25 mouse cellular contexts compared by ENCODE assay signal in the genomic region with DNA sequence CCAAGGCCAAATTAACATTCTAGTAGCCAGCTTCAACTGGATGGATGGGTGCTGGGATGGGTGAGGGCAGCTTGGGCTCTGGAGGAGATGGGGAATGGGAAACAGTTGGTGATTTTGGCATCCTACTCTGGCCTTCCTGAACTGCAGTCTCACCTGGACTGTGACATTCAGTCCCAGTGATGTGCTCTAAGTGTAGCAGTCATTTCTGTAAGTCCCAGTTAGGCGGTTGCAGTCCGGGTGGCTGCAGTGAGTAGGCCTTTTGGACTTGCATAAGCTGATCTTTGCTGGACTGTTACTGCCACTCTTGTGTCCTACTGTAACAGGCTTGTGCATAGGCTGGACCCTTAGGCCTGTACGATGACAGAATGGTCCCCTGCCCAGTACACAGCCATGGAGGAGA. TPM values are rescaled to one million over a fixed set of nuclear protein-coding genes. Genes with fewer than 3 reads are reported as not detected.
A peak's percentile ranks its signal among the peaks of the same experiment; 100 is the strongest.
DNase-seq lines count a peak whose midpoint lies in the region; ATAC-seq and TF ChIP-seq lines count a peak whose summit lies in the region.
"Had no signal": no experiment of that assay in that cellular context is flagged by ENCODE, and none has a peak within 500 bp of the region (broad histone marks: within the 10 kb centered on the region; RNA-seq: fewer than 3 reads in every experiment).

No protein-coding gene starts in this region.

- no peak for TF ChIP-seq CTCF in kidney, adult 2 months (conservative IDR thresholded peaks at IDR 0.05; ENCODE audit: insufficient read depth, insufficient read length, low read depth, low read length)

- WGBS in forebrain, embryonic 11.5 days, result 95% methylated on average over 3 of the region's 3 CpGs
- WGBS in forebrain, embryonic 10.5 days, result 96% methylated on average over 3 of the region's 3 CpGs
- 81% methylated on average over 3 of the region's 3 CpGs for WGBS in kidney, adult 2 months

- H3K9ac ChIP-seq in forebrain, embryonic 11.5 days (ENCODE audit: low read length), result no peak overlapping the region
- H3K9ac ChIP-seq: embryonic facial prominence, embryonic 12.5 days; forebrain, embryonic 13.5 days; forebrain, embryonic 15.5 days; forebrain, postnatal 0 days had no signal

- no peaks in the 10 kb centered on the region for H3K9me3 ChIP-seq in forebrain, embryonic 11.5 days (ENCODE audit: control insufficient read depth, low read length)
- no peaks in the 10 kb centered on the region for H3K9me3 ChIP-seq in forebrain, embryonic 10.5 days
- H3K9me3 ChIP-seq: embryonic facial prominence, embryonic 10.5 days; embryonic facial prominence, embryonic 12.5 days; forebrain, embryonic 13.5 days; forebrain, embryonic 15.5 days; G1E had no signal

- H3K4me2 ChIP-seq in forebrain, embryonic 11.5 days (ENCODE audit: low read depth, low read length, severe bottlenecking), result no peak overlapping the region
- H3K4me2 ChIP-seq: embryonic facial prominence, embryonic 12.5 days; forebrain, embryonic 13.5 days; forebrain, embryonic 15.5 days had no signal

- H3K27ac ChIP-seq in forebrain, embryonic 11.5 days (ENCODE audit: low read depth, low read length), result no peak overlapping the region
- H3K27ac ChIP-seq in forebrain, embryonic 10.5 days, result no peak overlapping the region
- H3K27ac ChIP-seq in kidney, adult 2 months (ENCODE audit: insufficient read depth, low read depth, low read length), result peak overlapping the region; percentile 49; the same call in 1 of the 2 replicates
- H3K27ac ChIP-seq: embryonic facial prominence, embryonic 10.5 days; embryonic facial prominence, embryonic 12.5 days; forebrain, embryonic 13.5 days; forebrain, embryonic 15.5 days had no signal

- DNase-seq in forebrain, embryonic 11.5 days (ENCODE audit: low spot score), result peak; percentile 32
- DNase-seq in forebrain, embryonic 10.5 days (ENCODE audit: extremely low spot score, low spot score), result no peak
- peak; percentile 54 for DNase-seq in kidney, adult 2 months
- DNase-seq in kidney, postnatal 25 days, result no peak
- DNase-seq in spleen, postnatal 4 days (ENCODE audit: low spot score in 2 of 2), result peak; percentile 8 to 53
- no peak for DNase-seq in spleen, adult 18-20 months
- DNase-seq: adrenal gland, adult 8-10 months; adrenal gland, postnatal 14 days; adrenal gland, postnatal 36 days; B cell, adult 2 months; cerebellum, adult 11-12 months; cerebellum, adult 2 months; cerebellum, adult 9-10 months; cerebellum, postnatal 10 days; cerebellum, postnatal 25 days; forebrain, postnatal 0 days had no signal

- no peak for ATAC-seq in forebrain, embryonic 11.5 days (replicated peaks; ENCODE audit: low FRiP score)
- ATAC-seq: activated CD4-positive, CD25-positive, alpha-beta regulatory T cell, adult 4 months; CD4-positive, CD25-positive, alpha-beta regulatory T cell, adult 4 months; forebrain, embryonic 13.5 days; forebrain, embryonic 15.5 days; forebrain, postnatal 0 days; Patski had no signal

- no peak for TF ChIP-seq POLR2A in kidney, adult 2 months (IDR thresholded peaks at IDR 0.05; ENCODE audit: low read depth, low read length)

- no peaks in the 10 kb centered on the region for H3K4me1 ChIP-seq in forebrain, embryonic 11.5 days (replicated peaks; ENCODE audit: control insufficient read depth, insufficient read depth, low read length)
- H3K4me1 ChIP-seq in forebrain, embryonic 10.5 days, result no peaks in the 10 kb centered on the region
- peaks cover 5% of the 10 kb centered on the region; the same call in 1 of the 2 replicates for H3K4me1 ChIP-seq in kidney, adult 2 months (ENCODE audit: control insufficient read depth, insufficient read depth, low read length)
- H3K4me1 ChIP-seq: embryonic facial prominence, embryonic 10.5 days; embryonic facial prominence, embryonic 12.5 days; forebrain, embryonic 13.5 days; forebrain, embryonic 15.5 days had no signal

- no peaks in the 10 kb centered on the region; the same call in 1 of the 2 replicates for H3K36me3 ChIP-seq in forebrain, embryonic 11.5 days (ENCODE audit: control insufficient read depth, insufficient read depth, low read length)
- peaks cover 70% of the 10 kb centered on the region for H3K36me3 ChIP-seq in forebrain, embryonic 10.5 days (replicated peaks)
- H3K36me3 ChIP-seq in kidney, adult 2 months (ENCODE audit: control insufficient read depth, insufficient read depth, low read length), result no peaks in the 10 kb centered on the region

- no peak overlapping the region for H3K4me3 ChIP-seq in forebrain, embryonic 11.5 days (ENCODE audit: low read depth, low read length)
- no peak overlapping the region for H3K4me3 ChIP-seq in forebrain, embryonic 10.5 days
- no peak overlapping the region for H3K4me3 ChIP-seq in kidney, adult 2 months (ENCODE audit: insufficient read depth, low read depth, low read length)
- H3K4me3 ChIP-seq: embryonic facial prominence, embryonic 10.5 days; embryonic facial prominence, embryonic 12.5 days; forebrain, embryonic 13.5 days; forebrain, embryonic 15.5 days had no signal

- no peaks in the 10 kb centered on the region for H3K27me3 ChIP-seq in forebrain, embryonic 11.5 days (ENCODE audit: control insufficient read depth, insufficient read depth, low read length)
- H3K27me3 ChIP-seq in forebrain, embryonic 10.5 days (ENCODE audit: poor library complexity, severe bottlenecking), result no peaks in the 10 kb centered on the region
- no peaks in the 10 kb centered on the region for H3K27me3 ChIP-seq in kidney, adult 2 months (replicated peaks; ENCODE audit: control insufficient read depth, insufficient read depth, low read length)
- H3K27me3 ChIP-seq: CH12.LX; embryonic facial prominence, embryonic 12.5 days; forebrain, embryonic 13.5 days; forebrain, embryonic 15.5 days; Patski had no signal

RNA-seq across cellular contexts. Expression of a gene that starts 2.7 kb away (rescaled TPM):
- 0.16 and 0.40 TPM in 2 replicates for polyA plus RNA-seq in forebrain, embryonic 11.5 days (2014; fragmentation: Nextera tagmentation; extraction: Ambion mirVana)
- polyA plus RNA-seq in forebrain, embryonic 10.5 days (2016; fragmentation: Nextera tagmentation; extraction: Ambion mirVana), result 0.05 and 0.14 TPM in 2 replicates
- polyA plus RNA-seq in kidney, adult 2 months (2012; rRNA removed), result 1.3 and 1.9 TPM in 2 replicates
- polyA plus RNA-seq: Patski had no signal

RNA-seq across cellular contexts. Expression of a gene that starts 13.8 kb away (rescaled TPM):
- polyA plus RNA-seq in forebrain, embryonic 11.5 days (2014; fragmentation: Nextera tagmentation; extraction: Ambion mirVana), result 41.0 and 43.0 TPM in 2 replicates
- 37.3 and 42.7 TPM in 2 replicates for polyA plus RNA-seq in forebrain, embryonic 10.5 days (2016; fragmentation: Nextera tagmentation; extraction: Ambion mirVana)
- polyA plus RNA-seq in kidney, adult 2 months (2012; rRNA removed), result 38.9 and 46.2 TPM in 2 replicates

RNA-seq across cellular contexts. Expression of a gene that starts 37.4 kb away (rescaled TPM):
- polyA plus RNA-seq in forebrain, embryonic 11.5 days (2014; fragmentation: Nextera tagmentation; extraction: Ambion mirVana), result 27.4 and 31.8 TPM in 2 replicates
- polyA plus RNA-seq in forebrain, embryonic 10.5 days (2016; fragmentation: Nextera tagmentation; extraction: Ambion mirVana), result 21.2 and 22.7 TPM in 2 replicates
- 161 and 199 TPM in 2 replicates for polyA plus RNA-seq in kidney, adult 2 months (2012; rRNA removed)

RNA-seq across cellular contexts. Expression of a gene that starts 41.2 kb away (rescaled TPM):
- 16.0 and 19.0 TPM in 2 replicates for polyA plus RNA-seq in forebrain, embryonic 11.5 days (2014; fragmentation: Nextera tagmentation; extraction: Ambion mirVana)
- 14.3 and 14.8 TPM in 2 replicates for polyA plus RNA-seq in forebrain, embryonic 10.5 days (2016; fragmentation: Nextera tagmentation; extraction: Ambion mirVana)
- 36.6 and 42.6 TPM in 2 replicates for polyA plus RNA-seq in kidney, adult 2 months (2012; rRNA removed)

RNA-seq across cellular contexts. Expression of a gene that starts 45.3 kb away (rescaled TPM):
- polyA plus RNA-seq in forebrain, embryonic 11.5 days (2014; fragmentation: Nextera tagmentation; extraction: Ambion mirVana), result 1.5 and 1.8 TPM in 2 replicates
- polyA plus RNA-seq in forebrain, embryonic 10.5 days (2016; fragmentation: Nextera tagmentation; extraction: Ambion mirVana), result 0.34 and 0.90 TPM in 2 replicates
- 0.65 and 0.75 TPM in 2 replicates for polyA plus RNA-seq in kidney, adult 2 months (2012; rRNA removed)

Comparison
In these comparisons a context has a peak if more than half of its experiments do, and no peak if none do; other contexts are left out.
1. DNase-seq: peak in forebrain, embryonic 11.5 days (single experiment), kidney, adult 2 months (single experiment) and spleen, postnatal 4 days (2 of 2); none in forebrain, embryonic 10.5 days (single experiment), kidney, postnatal 25 days (0 of 2) and spleen, adult 18-20 months (0 of 2).